Mouse (Mus musculus): ENCODE results near the gene Col4a2. TPM values are rescaled to one million over a fixed set of nuclear protein-coding genes. Genes with fewer than 3 reads are reported as not detected.

The Col4a2 gene
- polyA plus RNA-seq, 1 experiment from 2014 or later = 126 TPM

GRCm38 (mm10) chr8:11278101-11278611 lies 34.4 kb upstream of the Col4a2 start:
- peak; percentile 85; the same call in 1 of the 2 replicates for ATAC-seq (ENCODE audit: borderline replicate concordance, extremely low read depth, low FRiP score, low TSS enrichment)
- Histone ChIP-seq H3K4me3 (no peak overlapping the region), H3K4me2 (peak overlapping the region; percentile 9; the same call in 1 of the 2 replicates), H3K9ac (no peak overlapping the region), H3K27me3 (no peaks in the 10 kb centered on the region), H3K9me3 (no peaks in the 10 kb centered on the region), H3K27ac (peak overlapping the region; percentile 94), H3K36me3 (no peaks in the 10 kb centered on the region), H3K4me1 (peaks cover 92% of the 10 kb centered on the region)
- 22% methylated on average over 4 of the region's 4 CpGs for WGBS

- Histone ChIP-seq H3K36me3 (no peaks in the 10 kb centered on the region), H3K4me1 (peaks cover 93% of the 10 kb centered on the region), H3K9ac (no peak overlapping the region), H3K27ac (peak overlapping the region; percentile 94), H3K4me2 (peak overlapping the region; percentile 23), H3K9me3 (no peaks in the 10 kb centered on the region), H3K4me3 (0 out of 2 replicates have a peak overlapping the region, but pooled peaks have one; percentile 2), H3K27me3 (no peaks in the 10 kb centered on the region)
- ATAC-seq (ENCODE audit: borderline replicate concordance, extremely low read depth, low FRiP score, low TSS enrichment) = peak; percentile 29
- 50% methylated on average over 20 of the region's 20 CpGs for WGBS
Observed at GRCm38 (mm10) chr8:11279296-11279826, 33.2 kb upstream of the Col4a2 start.

- 79% methylated on average over 10 of the region's 10 CpGs for WGBS
- Histone ChIP-seq H3K9ac (no peak overlapping the region), H3K4me3 (no peak overlapping the region), H3K27ac (no peak overlapping the region), H3K27me3 (no peaks in the 10 kb centered on the region), H3K4me1 (peaks cover 82% of the 10 kb centered on the region), H3K36me3 (no peaks in the 10 kb centered on the region), H3K4me2 (no peak overlapping the region), H3K9me3 (no peaks in the 10 kb centered on the region)
- no peak for ATAC-seq (ENCODE audit: borderline replicate concordance, extremely low read depth, low FRiP score, low TSS enrichment)
Observed at GRCm38 (mm10) chr8:11280721-11281268, 31.8 kb upstream of the Col4a2 start.

GRCm38 (mm10) chr8:11282139-11282538 lies 30.5 kb upstream of the Col4a2 start:
- Histone ChIP-seq H3K4me3 (no peak overlapping the region), H3K4me1 (peaks cover 74% of the 10 kb centered on the region), H3K4me2 (no peak overlapping the region), H3K27me3 (no peaks in the 10 kb centered on the region), H3K36me3 (no peaks in the 10 kb centered on the region), H3K27ac (no peak overlapping the region), H3K9me3 (no peaks in the 10 kb centered on the region), H3K9ac (no peak overlapping the region)
- WGBS = 80% methylated on average over 10 of the region's 10 CpGs
- no peak for ATAC-seq (ENCODE audit: borderline replicate concordance, extremely low read depth, low FRiP score, low TSS enrichment)

- no peak overlapping the region for H3K4me2 ChIP-seq
- ATAC-seq (ENCODE audit: borderline replicate concordance, extremely low read depth, low FRiP score, low TSS enrichment) = no peak
Observed at GRCm38 (mm10) chr8:11282696-11283095, 29.9 kb upstream of the Col4a2 start.

GRCm38 (mm10) chr8:11283217-11283616 lies 29.4 kb upstream of the Col4a2 start:
- WGBS = 46% methylated on average over 10 of the region's 10 CpGs
- Histone ChIP-seq H3K4me1 (peaks cover 67% of the 10 kb centered on the region), H3K4me3 (no peak overlapping the region), H3K27ac (peak overlapping the region; percentile 39; the same call in 1 of the 2 replicates), H3K9me3 (no peaks in the 10 kb centered on the region), H3K9ac (no peak overlapping the region), H3K4me2 (no peak overlapping the region), H3K27me3 (no peaks in the 10 kb centered on the region), H3K36me3 (no peaks in the 10 kb centered on the region)
- no peak for ATAC-seq (ENCODE audit: borderline replicate concordance, extremely low read depth, low FRiP score, low TSS enrichment)

More at GRCm38 (mm10) chr8:11282696-11283095, 29.9 kb upstream of the Col4a2 start:
- peaks cover 69% of the 10 kb centered on the region for H3K4me1 ChIP-seq
- H3K9me3 ChIP-seq = no peaks in the 10 kb centered on the region
- H3K27ac ChIP-seq = no peak overlapping the region
- H3K27me3 ChIP-seq = no peaks in the 10 kb centered on the region
- H3K9ac ChIP-seq = no peak overlapping the region
- H3K36me3 ChIP-seq = no peaks in the 10 kb centered on the region
- 69% methylated on average over 7 of the region's 7 CpGs for WGBS
- no peak overlapping the region for H3K4me3 ChIP-seq

GRCm38 (mm10) chr8:11285437-11285836 lies 27.2 kb upstream of the Col4a2 start:
- H3K27me3 ChIP-seq = no peaks in the 10 kb centered on the region
- H3K9me3 ChIP-seq = no peaks in the 10 kb centered on the region
- no peak overlapping the region for H3K9ac ChIP-seq
- no peak overlapping the region for H3K4me3 ChIP-seq
- no peaks in the 10 kb centered on the region for H3K36me3 ChIP-seq
- no peak for ATAC-seq (ENCODE audit: borderline replicate concordance, extremely low read depth, low FRiP score, low TSS enrichment)
- peaks cover 60% of the 10 kb centered on the region for H3K4me1 ChIP-seq
- WGBS = 41% methylated on average over 4 of the region's 4 CpGs
- no peak overlapping the region for H3K27ac ChIP-seq
- H3K4me2 ChIP-seq = no peak overlapping the region

GRCm38 (mm10) chr8:11287139-11287538 lies 25.5 kb upstream of the Col4a2 start:
- ATAC-seq (ENCODE audit: borderline replicate concordance, extremely low read depth, low FRiP score, low TSS enrichment) = no peak
- Histone ChIP-seq H3K36me3 (no peaks in the 10 kb centered on the region), H3K27me3 (no peaks in the 10 kb centered on the region), H3K9ac (no peak overlapping the region), H3K9me3 (no peaks in the 10 kb centered on the region), H3K4me2 (no peak overlapping the region), H3K27ac (no peak overlapping the region), H3K4me3 (no peak overlapping the region), H3K4me1 (peaks cover 56% of the 10 kb centered on the region)
- 73% methylated on average over 3 of the region's 3 CpGs for WGBS

- H3K27ac ChIP-seq = no peak overlapping the region
- no peaks in the 10 kb centered on the region for H3K9me3 ChIP-seq
- no peak for ATAC-seq (ENCODE audit: borderline replicate concordance, extremely low read depth, low FRiP score, low TSS enrichment)
- H3K4me3 ChIP-seq = no peak overlapping the region
- WGBS = 64% methylated on average over 6 of the region's 6 CpGs
- H3K4me2 ChIP-seq = no peak overlapping the region
- 0 out of 2 replicates have a peak, but pooled peaks cover 6% of the 10 kb centered on the region for H3K36me3 ChIP-seq
- no peak overlapping the region for H3K9ac ChIP-seq
- H3K27me3 ChIP-seq = no peaks in the 10 kb centered on the region
- peaks cover 47% of the 10 kb centered on the region for H3K4me1 ChIP-seq
Observed at GRCm38 (mm10) chr8:11288286-11288685, 24.3 kb upstream of the Col4a2 start.

GRCm38 (mm10) chr8:11290533-11290932 lies 22.1 kb upstream of the Col4a2 start:
- Histone ChIP-seq H3K27ac (no peak overlapping the region), H3K36me3 (0 out of 2 replicates have a peak, but pooled peaks cover 6% of the 10 kb centered on the region), H3K4me1 (peaks cover 39% of the 10 kb centered on the region), H3K9ac (no peak overlapping the region), H3K4me3 (no peak overlapping the region), H3K4me2 (no peak overlapping the region), H3K9me3 (no peaks in the 10 kb centered on the region), H3K27me3 (no peaks in the 10 kb centered on the region)
- WGBS = 0% methylated on average over 1 of the region's 1 CpGs
- ATAC-seq (ENCODE audit: borderline replicate concordance, extremely low read depth, low FRiP score, low TSS enrichment) = no peak

- Histone ChIP-seq H3K4me1 (peaks cover 53% of the 10 kb centered on the region), H3K4me3 (no peak overlapping the region), H3K36me3 (0 out of 2 replicates have a peak, but pooled peaks cover 6% of the 10 kb centered on the region), H3K9me3 (no peaks in the 10 kb centered on the region), H3K4me2 (no peak overlapping the region), H3K27ac (no peak overlapping the region), H3K27me3 (no peaks in the 10 kb centered on the region), H3K9ac (no peak overlapping the region)
- ATAC-seq (ENCODE audit: borderline replicate concordance, extremely low read depth, low FRiP score, low TSS enrichment) = no peak
- WGBS = 38% methylated on average over 3 of the region's 3 CpGs
Observed at GRCm38 (mm10) chr8:11292611-11293010, 20.0 kb upstream of the Col4a2 start.

GRCm38 (mm10) chr8:11296282-11296943 lies 16.2 kb upstream of the Col4a2 start:
- no peaks in the 10 kb centered on the region for H3K9me3 ChIP-seq
- WGBS = 80% methylated on average over 10 of the region's 10 CpGs
- no peak overlapping the region for H3K9ac ChIP-seq
- H3K4me1 ChIP-seq = peaks cover 63% of the 10 kb centered on the region
- H3K4me2 ChIP-seq = no peak overlapping the region
- ATAC-seq (ENCODE audit: borderline replicate concordance, extremely low read depth, low FRiP score, low TSS enrichment) = no peak
- no peaks in the 10 kb centered on the region for H3K27me3 ChIP-seq
- H3K36me3 ChIP-seq = 0 out of 2 replicates have a peak, but pooled peaks cover 6% of the 10 kb centered on the region
- no peak overlapping the region for H3K4me3 ChIP-seq
- no peak overlapping the region for H3K27ac ChIP-seq

Measured in lung, embryonic 15.5 days (tissue).